Mouse (Mus musculus) stomach, postnatal 0 days (tissue): Measurements from ENCODE around the gene Cct5.
A peak's percentile ranks its signal among the peaks of the same experiment; 100 is the strongest.

Experiments used
- CTCF ChIP-seq: IDR thresholded peaks from 2 replicates; pipeline ENCODE4 v1.5.1; 2016; ENCODE audit warnings: antibody characterized with exemption, low read depth, mild to moderate bottlenecking, moderate library complexity
- EP300 ChIP-seq: optimal IDR thresholded peaks from 2 replicates; pipeline ENCODE3; 2016; ENCODE audit warnings: antibody characterized with exemption

DNA sequence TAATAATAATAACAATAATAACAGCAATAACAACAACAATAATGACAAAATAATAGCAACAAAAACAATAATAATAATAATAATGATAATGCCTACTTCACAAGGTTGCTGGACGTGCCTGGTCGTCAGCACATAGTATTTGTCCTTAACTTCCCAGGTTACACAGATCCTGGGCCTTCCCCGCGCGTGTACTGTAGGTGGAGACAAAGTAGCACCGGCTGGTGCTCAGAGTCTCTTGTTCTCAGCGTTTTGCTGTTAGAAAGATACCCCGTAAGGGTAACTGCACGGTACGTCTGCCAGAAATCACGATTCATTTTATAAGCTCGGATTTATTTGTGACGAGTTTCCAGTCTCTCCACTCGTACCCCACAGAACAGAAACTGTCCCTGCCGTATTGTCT is 822 bp upstream of the Cct5 start:
- peak; percentile 78 for TF ChIP-seq CTCF
- no peak for TF ChIP-seq EP300
